Mouse (Mus musculus) limb, embryonic 14.5 days (tissue): ENCODE measurements around the gene Btbd2. TPM values are rescaled to one million over a fixed set of nuclear protein-coding genes. Genes with fewer than 3 reads are reported as not detected.

Source experiments
- ATAC-seq: fragments of 200-750 bp; cut with Nextera tagmentation; 2 replicates; pipeline ENCODE4 v1.8.0; 2017; ENCODE audit warnings: low read depth, moderate number of reproducible peaks, moderate TSS enrichment; ENCODE audit not compliant: low FRiP score
- DNase-seq: peaks from one replicate; pipeline ENCODE4 v3.0.0-alpha.2; 2015; ENCODE audit warnings: low spot score
- H3K27ac ChIP-seq: fragments of 300-500 bp; sonication (generic); replicated peaks from 2 replicates; pipeline ENCODE4 v1.5.1; 2014; ENCODE audit warnings: low read depth, mild to moderate bottlenecking, low read length, moderate library complexity, mixed read lengths
- H3K27me3 ChIP-seq: fragments of 300-500 bp; sonication (generic); 2 replicates; pipeline ENCODE4 v1.6.1; 2014; ENCODE audit warnings: low read length, mixed read lengths; ENCODE audit not compliant: control insufficient read depth, insufficient read depth
- H3K36me3 ChIP-seq: fragments of 300-500 bp; sonication (generic); 2 replicates; pipeline ENCODE4 v1.6.1; 2014; ENCODE audit warnings: mild to moderate bottlenecking, low read length, moderate library complexity, mixed read lengths; ENCODE audit not compliant: control insufficient read depth, insufficient read depth
- H3K4me1 ChIP-seq: fragments of 300-500 bp; sonication (generic); 2 replicates; pipeline ENCODE4 v1.6.1; 2014; ENCODE audit warnings: antibody characterized with exemption, low read length, mixed read lengths; ENCODE audit not compliant: control insufficient read depth, insufficient read depth
- H3K4me2 ChIP-seq: fragments of 300-500 bp; sonication (generic); replicated peaks from 2 replicates; pipeline ENCODE4 v1.6.1; 2014; ENCODE audit warnings: low read depth, mild to moderate bottlenecking, low read length, moderate library complexity; ENCODE audit not compliant: severe bottlenecking
- H3K4me3 ChIP-seq: fragments of 300-500 bp; sonication (generic); replicated peaks from 2 replicates; pipeline ENCODE4 v1.5.1; 2014; ENCODE audit warnings: low read length
- H3K9ac ChIP-seq: fragments of 300-500 bp; sonication (generic); 2 replicates; pipeline ENCODE4 v1.6.1; 2014; ENCODE audit warnings: mild to moderate bottlenecking, low read depth, low read length, moderate library complexity; ENCODE audit not compliant: severe bottlenecking
- H3K9me3 ChIP-seq: fragments of 300-500 bp; sonication (generic); 2 replicates; pipeline ENCODE4 v1.6.1; 2016; ENCODE audit warnings: low read length; ENCODE audit not compliant: control insufficient read depth
- POLR2A ChIP-seq: fragments of 200-500 bp; IDR thresholded peaks from 2 replicates; pipeline ENCODE4 v1.8.0; 2012; ENCODE audit warnings: inconsistent platforms, mild to moderate bottlenecking, moderate library complexity, borderline replicate concordance; ENCODE audit not compliant: insufficient read depth, insufficient read length; ENCODE audit errors: extremely low read depth
- WGBS: fragments of 180-500 bp; shearing (Covaris S2); extraction: QIAGEN DNeasy Blood & Tissue Kit; methylation state at CpG from one replicate; pipeline ENCODE4 v1.1.7; 2014; 5-methylcytosine and 5-hydroxymethylcytosine counted together
- polyA plus RNA-seq, 2 experiments: library from polyadenylated mRNA; depleted of rRNA in 1 of 2; stranded (reverse) in 1 of 2; unstranded in 1 of 2; fragments of >200 nt; fragmentation: Nextera tagmentation in 1 of 2; extraction: Ambion mirVana in 1 of 2; gene quantifications; 2 replicates each; pipeline versions ENCODE4 v1.2.1 to v1.2.3; 2012 to 2014

Btbd2 gene
- polyA plus RNA-seq, 2 experiments = 78.0 to 87.8 TPM

DNA sequence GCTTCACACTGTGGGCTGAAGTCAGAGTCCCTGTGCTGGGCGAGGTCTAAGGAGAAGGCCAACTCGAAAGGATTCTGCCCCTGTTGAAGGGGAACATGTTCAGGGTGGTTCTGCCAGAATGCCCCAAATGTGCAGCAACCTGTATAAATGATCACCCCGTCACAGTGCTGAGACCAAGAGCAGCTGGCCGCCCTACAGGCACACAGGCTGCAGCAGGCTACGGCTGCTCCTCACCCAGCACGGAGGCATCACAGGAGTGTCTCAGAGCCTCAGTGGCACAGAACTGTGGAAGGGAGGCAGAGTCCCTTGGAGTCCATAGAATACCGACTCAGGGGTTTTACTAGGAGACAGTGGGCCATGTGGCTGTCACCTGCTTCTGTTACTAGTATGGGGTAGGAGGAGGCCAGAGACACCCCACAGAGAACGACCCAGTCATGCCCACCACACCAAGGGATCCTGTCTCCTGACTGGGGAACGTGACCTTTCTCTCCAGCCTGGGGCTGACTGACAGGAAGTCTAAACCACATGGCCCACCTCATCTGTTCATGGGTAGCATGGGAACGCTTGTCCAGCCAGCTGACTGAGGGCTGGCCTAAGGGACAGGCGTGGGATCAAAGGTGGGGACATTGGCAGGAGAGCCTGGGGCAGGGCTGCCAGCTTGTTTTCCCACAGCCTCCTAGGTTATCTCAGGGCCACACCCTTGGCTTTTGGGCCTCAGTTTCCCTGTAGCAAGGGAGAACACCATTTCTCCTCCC, 15.2 kb upstream of the Btbd2 start:
- no peak for DNase-seq
- TF ChIP-seq POLR2A = no peak
- Histone ChIP-seq H3K9ac (no peak overlapping the region), H3K4me3 (no peak overlapping the region), H3K36me3 (peaks cover 70% of the 10 kb centered on the region), H3K27me3 (no peaks in the 10 kb centered on the region), H3K9me3 (no peaks in the 10 kb centered on the region), H3K4me1 (peaks cover 22% of the 10 kb centered on the region), H3K4me2 (no peak overlapping the region), H3K27ac (no peak overlapping the region)
- 75% methylated on average over 11 of the region's 11 CpGs for WGBS
- ATAC-seq = no peak

DNA sequence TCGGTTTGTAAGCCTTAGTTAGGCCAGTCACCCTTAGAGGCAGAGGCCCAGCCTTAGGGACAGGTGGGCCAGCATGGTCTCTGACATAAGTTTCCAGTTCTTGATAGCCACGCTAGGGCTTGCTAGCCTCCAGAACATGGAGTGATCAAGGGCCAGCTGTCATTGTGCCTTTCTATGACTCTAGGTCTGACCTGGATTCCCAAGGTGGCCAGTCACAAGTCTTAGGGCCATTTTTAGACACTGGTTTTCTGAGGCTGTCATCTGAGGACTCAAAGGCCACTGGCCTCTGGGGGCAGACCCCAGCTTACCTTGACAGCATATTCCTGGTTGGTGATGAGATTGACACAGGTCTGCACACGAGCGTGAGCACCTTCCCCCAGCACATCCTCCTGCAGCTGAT, 14.4 kb upstream of the Btbd2 start:
- ATAC-seq (no peak), DNase-seq (no peak)
- no peaks in the 10 kb centered on the region for H3K9me3 ChIP-seq
- H3K27ac ChIP-seq = no peak overlapping the region
- H3K27me3 ChIP-seq = no peaks in the 10 kb centered on the region
- no peak for TF ChIP-seq POLR2A
- no peak overlapping the region for H3K9ac ChIP-seq
- H3K36me3 ChIP-seq = peaks cover 79% of the 10 kb centered on the region
- 90% methylated on average over 4 of the region's 4 CpGs for WGBS
- no peak overlapping the region for H3K4me2 ChIP-seq
- peaks cover 19% of the 10 kb centered on the region for H3K4me1 ChIP-seq
- no peak overlapping the region for H3K4me3 ChIP-seq

DNA sequence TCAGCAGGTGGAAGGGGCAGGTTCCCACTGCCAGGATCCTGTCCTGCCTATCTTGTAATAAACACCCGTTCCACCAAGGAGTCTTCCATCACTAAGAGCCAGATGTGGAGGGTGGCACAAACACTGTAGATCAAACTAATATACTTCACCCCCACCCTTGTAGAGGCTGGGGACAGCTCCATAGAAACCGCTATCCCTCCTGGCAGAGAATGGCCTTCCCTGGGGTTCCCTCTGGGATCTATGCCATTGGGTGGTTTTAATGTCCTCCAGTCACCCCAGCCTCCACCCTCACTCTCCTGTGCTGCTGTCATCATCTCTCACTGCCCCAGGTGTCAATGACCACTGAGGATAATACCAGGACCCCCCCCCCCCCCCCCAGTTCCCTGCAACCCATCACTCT, 13.7 kb upstream of the Btbd2 start:
- Histone ChIP-seq H3K4me2 (no peak overlapping the region), H3K27ac (no peak overlapping the region), H3K9ac (no peak overlapping the region), H3K9me3 (no peaks in the 10 kb centered on the region), H3K4me3 (no peak overlapping the region), H3K27me3 (no peaks in the 10 kb centered on the region), H3K4me1 (peaks cover 21% of the 10 kb centered on the region), H3K36me3 (peaks cover 83% of the 10 kb centered on the region)
- no peak for TF ChIP-seq POLR2A
- 85% methylated on average over 2 of the region's 2 CpGs for WGBS
- DNase-seq = no peak
- no peak for ATAC-seq

DNA sequence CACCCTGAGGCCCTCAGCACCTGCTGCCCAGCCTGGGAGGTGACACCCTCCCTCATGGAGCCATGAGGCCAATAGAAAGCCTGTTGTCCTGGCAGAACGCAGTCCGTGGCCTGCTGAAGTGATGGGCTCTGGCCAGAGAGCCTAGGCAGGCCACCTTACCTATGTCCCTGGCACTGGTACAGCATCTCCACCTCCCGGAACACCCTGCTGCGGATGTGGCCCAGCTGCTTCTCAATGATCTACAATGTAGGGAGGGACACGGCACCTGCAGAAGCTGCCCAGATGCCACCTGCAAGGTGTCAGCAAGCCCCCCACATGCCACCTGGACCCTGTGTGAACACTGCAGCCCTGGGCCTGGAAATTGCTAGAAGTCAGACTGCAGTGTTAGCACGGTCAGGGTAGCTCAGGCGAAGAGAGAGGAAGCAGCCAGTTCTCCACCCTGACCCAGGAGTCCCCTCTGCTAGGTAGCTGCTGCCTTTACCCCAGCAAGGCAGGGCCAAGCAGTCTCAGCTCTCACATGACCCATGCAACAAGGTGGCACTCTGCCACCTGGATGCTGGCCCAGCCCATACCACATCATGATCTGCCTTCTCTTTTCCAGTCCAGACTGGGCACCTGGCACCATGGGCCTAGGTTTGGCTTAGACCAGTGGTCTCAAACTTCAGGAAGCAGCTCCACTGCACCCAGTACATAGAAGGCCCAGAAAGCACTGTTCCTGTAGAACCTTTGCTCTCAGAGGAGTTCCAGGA, 13.0 kb upstream of the Btbd2 start:
- no peak overlapping the region for H3K27ac ChIP-seq
- H3K27me3 ChIP-seq = no peaks in the 10 kb centered on the region
- peaks cover 83% of the 10 kb centered on the region for H3K36me3 ChIP-seq
- no peak for DNase-seq
- H3K4me1 ChIP-seq = peaks cover 26% of the 10 kb centered on the region
- WGBS = 95% methylated on average over 7 of the region's 7 CpGs
- ATAC-seq = no peak
- no peak overlapping the region for H3K9ac ChIP-seq
- no peak for TF ChIP-seq POLR2A
- H3K4me2 ChIP-seq = no peak overlapping the region
- H3K9me3 ChIP-seq = no peaks in the 10 kb centered on the region
- no peak overlapping the region for H3K4me3 ChIP-seq

GRCm38 (mm10) chr10:80669018-80669417, 12.1 kb upstream of the Btbd2 start:
- no peak overlapping the region for H3K4me2 ChIP-seq
- no peak for TF ChIP-seq POLR2A
- 86% methylated on average over 12 of the region's 12 CpGs for WGBS
- peaks cover 25% of the 10 kb centered on the region for H3K4me1 ChIP-seq
- H3K27ac ChIP-seq = no peak overlapping the region
- H3K36me3 ChIP-seq = peaks cover 81% of the 10 kb centered on the region
- no peak overlapping the region for H3K9ac ChIP-seq
- DNase-seq (no peak), ATAC-seq (no peak)
- no peaks in the 10 kb centered on the region for H3K9me3 ChIP-seq
- H3K27me3 ChIP-seq = no peaks in the 10 kb centered on the region
- H3K4me3 ChIP-seq = no peak overlapping the region
